Mouse (Mus musculus) embryonic facial prominence, embryonic 14.5 days (tissue): ENCODE data around the gene Arf5. TPM values are rescaled to one million over a fixed set of nuclear protein-coding genes. Genes with fewer than 3 reads are reported as not detected.

Source experiments
- ATAC-seq: fragments of 200-750 bp; cut with Nextera tagmentation; 2 replicates; pipeline ENCODE4 v1.8.0; 2017; ENCODE audit warnings: low read depth, moderate number of reproducible peaks, moderate TSS enrichment
- DNase-seq: peaks from one replicate; pipeline ENCODE4 v3.0.0-alpha.2; 2015; ENCODE audit warnings: low spot score
- H3K27ac ChIP-seq: fragments of 300-500 bp; sonication (generic); replicated peaks from 2 replicates; pipeline ENCODE4 v1.5.1; 2014; ENCODE audit warnings: low read depth, mild to moderate bottlenecking, low read length, moderate library complexity
- H3K27me3 ChIP-seq: fragments of 300-500 bp; sonication (generic); replicated peaks from 2 replicates; pipeline ENCODE4 v1.6.1; 2014; ENCODE audit warnings: low read length; ENCODE audit not compliant: control insufficient read depth, insufficient read depth
- H3K36me3 ChIP-seq: fragments of 300-500 bp; sonication (generic); 2 replicates; pipeline ENCODE4 v1.6.1; 2014; ENCODE audit warnings: low read length, mixed read lengths; ENCODE audit not compliant: control insufficient read depth, insufficient read depth
- H3K4me1 ChIP-seq: fragments of 300-500 bp; sonication (generic); 2 replicates; pipeline ENCODE4 v1.6.1; 2014; ENCODE audit warnings: antibody characterized with exemption, low read length; ENCODE audit not compliant: control insufficient read depth, insufficient read depth
- H3K4me2 ChIP-seq: fragments of 300-500 bp; sonication (generic); 2 replicates; pipeline ENCODE4 v1.6.1; 2014; ENCODE audit warnings: low read depth, mild to moderate bottlenecking, low read length, moderate library complexity, mixed read lengths
- H3K4me3 ChIP-seq: fragments of 300-500 bp; sonication (generic); 2 replicates; pipeline ENCODE4 v1.5.1; 2014; ENCODE audit warnings: low read depth, mild to moderate bottlenecking, low read length
- H3K9ac ChIP-seq: fragments of 300-500 bp; sonication (generic); 2 replicates; pipeline ENCODE4 v1.6.1; 2014; ENCODE audit warnings: low read depth, mild to moderate bottlenecking, low read length, moderate library complexity, mixed read lengths
- H3K9me3 ChIP-seq: fragments of 300-500 bp; sonication (generic); 2 replicates; pipeline ENCODE4 v1.6.1; 2016; ENCODE audit warnings: low read length; ENCODE audit not compliant: control insufficient read depth
- whole genome bisulfite sequencing: fragments of 180-500 bp; shearing (Covaris S2); extraction: QIAGEN DNeasy Blood & Tissue Kit; methylation state at CpG from one replicate; pipeline ENCODE4 v1.1.7; 2014; 5-methylcytosine and 5-hydroxymethylcytosine counted together
- polyA plus RNA-seq: library from polyadenylated mRNA; unstranded; fragments of >200 nt; fragmentation: Nextera tagmentation; extraction: Ambion mirVana; gene quantifications from 2 replicates; pipeline ENCODE4 v1.2.1, GENCODE M21; 2014

Gene Arf5
- polyA plus RNA-seq, 1 experiment from 2014 or later, result 353 TPM

DNA sequence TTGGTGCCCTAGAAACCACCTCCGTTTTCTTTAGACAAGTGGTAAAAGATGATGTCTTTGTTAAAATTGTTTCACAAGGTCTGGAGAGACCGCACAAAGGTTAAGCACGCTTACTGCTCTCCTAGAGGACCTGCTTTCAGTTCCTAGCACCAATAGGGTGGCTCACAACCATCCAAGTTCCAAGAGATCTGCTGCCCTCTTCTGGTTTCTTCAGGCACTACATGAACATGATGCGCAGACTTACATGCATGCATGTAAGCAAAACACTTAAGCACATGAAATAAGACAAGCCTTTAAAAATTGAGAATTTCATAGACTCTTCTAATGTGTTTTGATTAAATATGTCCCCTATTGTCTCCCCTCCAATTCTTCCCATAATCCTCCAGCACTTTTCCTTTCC, 23.6 kb upstream of the Arf5 start:
- H3K9me3 ChIP-seq, result peaks cover 20% of the 10 kb centered on the region; the same call in 1 of the 2 replicates
- no peak for DNase-seq
- WGBS, result 93% methylated on average over 4 of the region's 4 CpGs

DNA sequence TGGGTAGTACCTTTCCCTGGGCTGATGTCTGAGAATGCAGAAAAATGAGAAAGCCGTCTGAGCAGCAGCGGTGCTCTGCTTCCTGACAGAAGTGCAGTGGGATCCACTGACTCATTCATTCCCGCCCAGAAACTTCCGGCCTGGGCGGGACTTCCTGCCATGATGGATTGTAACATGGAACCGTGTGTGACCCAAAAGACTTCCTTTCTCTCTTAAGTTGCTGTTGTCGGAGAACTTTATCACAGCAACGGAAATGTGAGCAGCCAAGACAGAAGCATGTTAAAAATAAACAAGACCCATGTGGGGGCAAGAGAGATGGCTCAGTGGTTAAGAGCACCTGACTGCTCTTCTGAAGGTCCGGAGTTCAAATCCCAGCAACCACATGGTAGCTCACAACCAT, 13.3 kb upstream of the Arf5 start:
- WGBS, result 86% methylated on average over 9 of the region's 9 CpGs
- Histone ChIP-seq H3K4me3 (no peak overlapping the region), H3K36me3 (peaks cover 6% of the 10 kb centered on the region), H3K9ac (no peak overlapping the region), H3K4me1 (no peaks in the 10 kb centered on the region), H3K4me2 (no peak overlapping the region), H3K9me3 (no peaks in the 10 kb centered on the region), H3K27me3 (no peaks in the 10 kb centered on the region), H3K27ac (no peak overlapping the region)
- DNase-seq (no peak), ATAC-seq (no peak)

More for the DNA sequence above, 23.6 kb upstream of the Arf5 start:
- Histone ChIP-seq H3K27me3 (peaks cover 39% of the 10 kb centered on the region), H3K4me2 (no peak overlapping the region), H3K4me1 (no peaks in the 10 kb centered on the region), H3K27ac (no peak overlapping the region), H3K4me3 (no peak overlapping the region), H3K9ac (no peak overlapping the region), H3K36me3 (no peaks in the 10 kb centered on the region)
- no peak for ATAC-seq

DNA sequence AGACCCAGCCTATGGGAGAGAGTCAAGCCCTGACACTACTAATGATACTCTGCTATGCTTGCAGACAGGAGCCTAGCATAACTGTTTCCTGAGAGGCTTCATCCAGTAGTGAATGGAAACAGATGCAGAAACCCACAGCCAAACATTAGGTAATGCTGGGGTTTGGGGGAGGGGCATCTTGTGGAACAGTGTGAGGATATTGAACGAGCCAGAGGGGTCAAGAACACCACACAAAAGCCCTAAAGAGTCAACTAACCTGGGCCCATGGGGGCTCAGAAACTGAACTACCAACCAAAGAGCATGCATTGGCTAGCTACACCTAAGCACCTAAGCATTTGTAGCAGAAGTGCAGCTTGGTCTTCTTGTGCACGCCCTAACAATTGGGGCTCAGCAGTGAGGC, 12.1 kb upstream of the Arf5 start:
- Histone ChIP-seq H3K4me1 (no peaks in the 10 kb centered on the region), H3K9me3 (no peaks in the 10 kb centered on the region), H3K4me3 (no peak overlapping the region), H3K27ac (no peak overlapping the region), H3K9ac (no peak overlapping the region), H3K4me2 (no peak overlapping the region), H3K27me3 (no peaks in the 10 kb centered on the region), H3K36me3 (peaks cover 17% of the 10 kb centered on the region)
- ATAC-seq, result no peak
- WGBS, result 70% methylated on average over 2 of the region's 2 CpGs
- DNase-seq, result no peak

DNA sequence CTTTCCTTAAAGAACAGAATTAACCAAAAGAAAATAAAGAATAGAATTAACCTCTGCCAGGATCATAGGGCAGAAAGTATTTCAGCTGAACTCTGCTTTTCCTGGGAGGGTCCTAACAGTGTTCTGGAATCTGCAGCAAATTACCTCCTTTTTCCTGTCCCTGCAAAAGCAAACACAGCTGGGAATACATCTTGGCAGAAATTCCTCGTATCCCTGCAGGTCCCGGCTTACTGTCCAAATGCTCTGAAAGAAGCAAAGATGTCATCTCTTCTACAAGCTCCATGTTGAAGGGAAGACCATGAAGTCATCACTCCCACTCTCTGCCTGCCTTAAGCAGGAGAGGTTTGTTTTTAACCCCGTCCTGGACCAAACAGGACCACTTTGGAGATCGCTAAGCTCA, 6.4 kb upstream of the Arf5 start:
- Histone ChIP-seq H3K27ac (no peak overlapping the region), H3K27me3 (no peaks in the 10 kb centered on the region), H3K9me3 (no peaks in the 10 kb centered on the region), H3K4me3 (no peak overlapping the region), H3K36me3 (peaks cover 34% of the 10 kb centered on the region), H3K4me2 (no peak overlapping the region), H3K9ac (no peak overlapping the region), H3K4me1 (peaks cover 13% of the 10 kb centered on the region)
- no peak for DNase-seq
- ATAC-seq, result no peak
- WGBS, result 76% methylated on average over 4 of the region's 4 CpGs

DNA sequence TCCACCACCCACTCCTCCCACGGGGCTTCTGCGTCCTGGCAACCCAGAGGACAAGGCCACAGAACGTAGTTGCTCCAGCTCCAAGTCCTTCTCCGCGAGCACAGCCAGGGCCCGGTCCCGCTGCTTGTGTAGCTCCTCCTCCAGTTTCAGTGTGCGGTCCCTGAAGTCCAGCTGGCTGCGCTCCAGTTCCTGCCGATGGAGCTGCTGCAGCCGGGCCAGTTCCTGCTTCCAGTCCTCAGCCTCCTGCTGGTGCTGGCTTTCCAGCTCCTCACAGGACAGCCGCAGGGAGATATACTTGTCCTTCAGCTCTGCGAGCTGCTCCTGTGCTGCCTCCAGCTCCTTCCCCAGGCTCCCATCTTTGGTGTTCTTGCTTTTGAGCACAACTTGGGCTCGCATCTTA, 4.9 kb upstream of the Arf5 start:
- Histone ChIP-seq H3K9ac (no peak overlapping the region), H3K4me2 (no peak overlapping the region), H3K36me3 (peaks cover 34% of the 10 kb centered on the region), H3K27ac (no peak overlapping the region), H3K4me1 (peaks cover 13% of the 10 kb centered on the region), H3K27me3 (no peaks in the 10 kb centered on the region), H3K9me3 (no peaks in the 10 kb centered on the region), H3K4me3 (no peak overlapping the region)
- WGBS, result 92% methylated on average over 14 of the region's 14 CpGs
- ATAC-seq (no peak), DNase-seq (no peak)

DNA sequence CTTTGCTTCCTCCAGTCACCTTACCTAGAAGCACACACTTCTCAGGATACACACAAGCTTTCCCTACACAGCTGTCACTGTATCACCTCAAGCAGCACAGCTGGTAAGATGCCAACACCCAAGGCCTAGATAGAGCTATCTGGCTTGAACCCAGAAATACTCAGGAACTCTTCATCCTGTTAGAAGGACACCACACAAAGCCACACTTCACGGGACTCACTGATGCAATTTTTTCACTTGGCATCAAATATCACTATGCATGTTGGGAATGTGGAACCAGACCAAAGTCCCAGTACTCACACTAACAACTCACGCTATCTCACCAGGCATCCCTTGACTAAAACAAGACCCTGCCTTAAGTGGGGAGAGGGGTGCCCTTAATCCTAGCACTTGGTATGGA, 3.7 kb upstream of the Arf5 start:
- Histone ChIP-seq H3K27me3 (no peaks in the 10 kb centered on the region), H3K36me3 (peaks cover 33% of the 10 kb centered on the region), H3K4me3 (peak overlapping the region; percentile 85; the same call in 1 of the 2 replicates), H3K27ac (no peak overlapping the region), H3K9me3 (no peaks in the 10 kb centered on the region), H3K4me1 (peaks cover 18% of the 10 kb centered on the region), H3K9ac (no peak overlapping the region), H3K4me2 (peak overlapping the region; percentile 85)
- ATAC-seq (no peak), DNase-seq (no peak)
- WGBS, result 56% methylated on average over 2 of the region's 2 CpGs

DNA sequence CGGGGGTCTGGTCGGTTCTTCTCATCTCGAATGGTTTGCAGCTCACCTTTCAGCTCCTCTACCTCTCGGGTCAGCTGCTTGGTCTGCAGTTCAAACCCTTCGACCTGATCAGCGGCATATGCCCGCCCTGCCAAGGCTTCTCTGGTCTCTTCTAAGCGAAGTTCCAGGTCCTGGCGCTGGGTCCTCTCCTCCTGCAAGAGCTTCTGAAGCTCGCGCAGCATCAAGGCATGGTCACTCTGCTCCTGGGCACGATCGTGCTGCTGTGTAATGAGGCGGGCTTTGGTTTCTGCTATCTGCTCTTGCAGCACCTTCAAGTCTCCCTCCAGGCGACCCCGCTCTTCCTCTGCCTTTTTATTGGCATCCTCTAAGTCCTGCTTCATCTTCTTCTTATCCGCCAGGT, 3.0 kb upstream of the Arf5 start:
- Histone ChIP-seq H3K9ac (peak overlapping the region; percentile 84), H3K9me3 (no peaks in the 10 kb centered on the region), H3K4me1 (peaks cover 24% of the 10 kb centered on the region), H3K27ac (no peak overlapping the region), H3K27me3 (no peaks in the 10 kb centered on the region), H3K4me2 (peak overlapping the region; percentile 85), H3K36me3 (peaks cover 32% of the 10 kb centered on the region), H3K4me3 (peak overlapping the region; percentile 85)
- no peak for DNase-seq
- ATAC-seq, result no peak
- WGBS, result 82% methylated on average over 17 of the region's 17 CpGs

DNA sequence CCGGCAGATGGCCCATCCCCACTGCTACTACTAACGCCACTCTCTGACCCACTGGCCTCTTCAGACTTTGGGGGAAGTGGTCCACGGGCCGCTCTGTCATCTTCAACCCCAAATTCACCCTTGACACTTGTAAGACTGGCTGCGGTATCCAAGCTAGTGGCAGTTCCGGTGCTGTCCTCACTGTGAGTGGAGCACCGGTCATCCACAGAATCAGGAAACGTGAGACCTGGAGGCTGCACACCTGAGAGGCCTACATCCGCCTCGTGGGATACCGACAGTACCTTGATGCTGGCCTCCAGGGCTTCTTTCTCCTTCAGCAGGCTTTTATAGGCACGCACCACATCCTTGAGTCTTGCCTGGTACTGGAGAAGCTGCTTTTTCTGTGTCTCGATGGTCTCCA, 2.5 kb upstream of the Arf5 start:
- peaks cover 24% of the 10 kb centered on the region for H3K4me1 ChIP-seq
- 16% methylated on average over 13 of the region's 13 CpGs for WGBS
- H3K27ac ChIP-seq, result peak overlapping the region; percentile 54; the same call in 1 of the 2 replicates
- H3K4me3 ChIP-seq, result peak overlapping the region; percentile 85
- no peaks in the 10 kb centered on the region for H3K9me3 ChIP-seq
- DNase-seq (no peak), ATAC-seq (no peak)
- H3K36me3 ChIP-seq, result peaks cover 31% of the 10 kb centered on the region
- no peaks in the 10 kb centered on the region for H3K27me3 ChIP-seq
- peak overlapping the region; percentile 85 for H3K4me2 ChIP-seq
- peak overlapping the region; percentile 84 for H3K9ac ChIP-seq

DNA sequence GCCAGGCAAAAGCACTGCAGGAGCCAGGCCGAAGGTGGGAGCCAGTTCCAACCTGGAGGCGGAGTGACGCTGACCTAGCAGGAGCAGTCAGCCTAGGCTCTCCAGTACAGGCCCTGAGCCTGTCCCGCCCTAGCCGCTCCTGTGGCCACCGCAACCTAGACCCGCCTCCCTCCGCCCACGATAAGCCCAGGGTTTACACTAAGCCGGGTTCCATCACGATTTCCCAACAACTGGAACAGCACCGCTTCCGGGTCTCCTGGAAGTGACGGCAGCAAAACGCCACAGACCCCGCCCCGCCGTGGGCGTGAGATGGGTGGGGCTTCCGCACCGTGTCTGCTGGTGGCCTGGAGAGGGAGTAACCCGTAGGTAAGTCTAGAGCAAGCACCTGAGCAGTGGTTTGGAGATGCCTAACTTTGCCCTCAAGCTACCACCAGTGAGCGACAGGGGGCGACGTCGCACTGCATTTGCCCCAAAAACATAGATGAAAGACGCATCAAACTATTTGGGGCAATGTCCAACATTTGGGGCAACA, 1.8 kb upstream of the Arf5 start:
- Histone ChIP-seq H3K9me3 (no peaks in the 10 kb centered on the region), H3K4me1 (peaks cover 24% of the 10 kb centered on the region), H3K27me3 (no peaks in the 10 kb centered on the region), H3K4me2 (peak overlapping the region; percentile 85), H3K27ac (peak overlapping the region; percentile 54), H3K36me3 (peaks cover 34% of the 10 kb centered on the region), H3K4me3 (peak overlapping the region; percentile 85), H3K9ac (peak overlapping the region; percentile 84)
- WGBS, result under 1% methylated on average over 19 of the region's 27 CpGs
- DNase-seq (peak; percentile 96), ATAC-seq (peak; percentile 93)
